Mouse (Mus musculus) small intestine, adult 2 months (tissue): ENCODE measurements around the gene Per3.

ENCODE experiments used
- CTCF ChIP-seq: fragments of 200-500 bp; IDR thresholded peaks from 2 replicates; pipeline ENCODE4 v1.5.1; 2012; ENCODE audit warnings: low read depth, mild to moderate bottlenecking, control low read depth, inconsistent platforms, low read length, moderate library complexity, mixed read lengths; ENCODE audit not compliant: insufficient replicate concordance, insufficient read length; ENCODE audit errors: extremely low read depth
- POLR2A ChIP-seq: fragments of 200-500 bp; IDR thresholded peaks from 2 replicates; pipeline ENCODE4 v1.6.1; 2012; ENCODE audit warnings: low read depth, mild to moderate bottlenecking, control low read depth, inconsistent platforms, low read length, moderate library complexity

DNA sequence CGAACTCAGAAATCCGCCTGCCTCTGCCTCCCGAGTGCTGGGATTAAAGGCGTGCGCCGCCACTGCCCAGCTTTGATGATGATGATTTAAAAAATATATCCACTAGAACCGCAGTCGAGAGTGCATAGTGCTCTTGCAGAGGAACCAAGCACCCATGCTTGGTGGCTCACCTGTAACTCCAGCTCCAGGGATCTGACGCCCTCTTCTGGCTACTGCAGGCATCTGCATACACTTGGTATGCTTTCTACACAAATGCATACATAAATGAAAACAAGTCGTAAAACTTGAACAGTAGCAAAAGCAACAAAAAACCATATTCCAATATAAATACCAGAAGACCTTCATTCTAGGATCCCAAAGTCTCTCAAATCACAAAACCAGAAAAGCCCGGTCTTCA lies 78.9 kb downstream of the Per3 start:
- no peak for TF ChIP-seq POLR2A
- TF ChIP-seq CTCF, result no peak
